Mouse (Mus musculus) ES-Bruce4 (cell line): ENCODE data around the gene Ttc12.

Experiments used
- CTCF ChIP-seq: IDR thresholded peaks from one replicate; pipeline ENCODE4 v1.8.1; 2011; ENCODE audit warnings: low read depth, low read length
- EP300 ChIP-seq: IDR thresholded peaks from 2 replicates; pipeline ENCODE4 v1.6.1; 2011; ENCODE audit warnings: low read depth, low read length; ENCODE audit not compliant: insufficient read depth

- TF ChIP-seq CTCF (no peak), EP300 (no peak)
Measured at GRCm38 (mm10) chr9:49534958-49535357, 48.9 kb upstream of the Ttc12 start.
